Mouse (Mus musculus) CH12.LX (cell line): ENCODE data around the gene Itpr2.

Experiments
- BHLHE40 ChIP-seq: IDR thresholded peaks from 2 replicates; pipeline ENCODE4 v1.6.1; 2011; ENCODE audit warnings: mild to moderate bottlenecking, low read depth, low read length, improper control_type of control experiment
- CTCF ChIP-seq, 2 experiments: IDR thresholded peaks in 1 of 2; conservative IDR thresholded peaks in 1 of 2; 2 replicates each; pipeline ENCODE4 v1.5.1; 2011 to 2012; ENCODE audit warnings: low read depth in 2 of 2, low read length in 2 of 2, improper control_type of control experiment in 1 of 2, inconsistent platforms in 1 of 2, mild to moderate bottlenecking in 1 of 2, moderate library complexity in 1 of 2
- E2F4 ChIP-seq: IDR thresholded peaks from 2 replicates; pipeline ENCODE4 v1.6.1; 2011; ENCODE audit warnings: low read depth, low read length, improper control_type of control experiment; ENCODE audit not compliant: insufficient replicate concordance
- ETS1 ChIP-seq: conservative IDR thresholded peaks from 2 replicates; pipeline ENCODE4 v1.6.1; 2012; ENCODE audit warnings: low read depth, mild to moderate bottlenecking, inconsistent platforms, low read length, improper control_type of control experiment, moderate library complexity
- GABPA ChIP-seq: IDR thresholded peaks from 2 replicates; pipeline ENCODE4 v1.6.1; 2012; ENCODE audit warnings: low read depth, low read length, improper control_type of control experiment, inconsistent platforms; ENCODE audit not compliant: insufficient replicate concordance
- HCFC1 ChIP-seq: IDR thresholded peaks from 2 replicates; pipeline ENCODE4 v1.6.1; 2012; ENCODE audit warnings: low read depth, mild to moderate bottlenecking, inconsistent platforms, low read length, improper control_type of control experiment
- IRF4 ChIP-seq: IDR thresholded peaks from 2 replicates; pipeline ENCODE4 v1.6.1; 2014; ENCODE audit warnings: low read depth, mild to moderate bottlenecking, inconsistent platforms, low read length, improper control_type of control experiment
- JUND ChIP-seq: conservative IDR thresholded peaks from 2 replicates; pipeline ENCODE4 v1.6.1; 2011; ENCODE audit warnings: low read depth, low read length, improper control_type of control experiment
- KAT2A ChIP-seq: IDR thresholded peaks from 2 replicates; pipeline ENCODE4 v1.6.1; 2012; ENCODE audit warnings: low read length, improper control_type of control experiment, inconsistent platforms; ENCODE audit not compliant: insufficient replicate concordance
- MAZ ChIP-seq: IDR thresholded peaks from 2 replicates; pipeline ENCODE4 v1.6.1; 2012; ENCODE audit warnings: low read depth, mild to moderate bottlenecking, inconsistent platforms, low read length, improper control_type of control experiment, moderate library complexity
- POLR2A ChIP-seq: IDR thresholded peaks from 2 replicates; pipeline ENCODE4 v1.6.1; 2011; ENCODE audit warnings: low read depth, mild to moderate bottlenecking, improper control_type of control experiment, low read length
- TCF12 ChIP-seq: IDR thresholded peaks from 2 replicates; pipeline ENCODE4 v1.6.1; 2014; ENCODE audit warnings: low read depth, mild to moderate bottlenecking, inconsistent platforms, low read length, improper control_type of control experiment
- ZC3H11A ChIP-seq: IDR thresholded peaks from 2 replicates; pipeline ENCODE4 v1.6.1; 2012; ENCODE audit warnings: low read depth, mild to moderate bottlenecking, inconsistent platforms, low read length, improper control_type of control experiment

- no peak for TF ChIP-seq POLR2A
- TF ChIP-seq CTCF (conservative IDR thresholded peaks at IDR 0.05 in 1 of 2, IDR thresholded peaks at IDR 0.05 in 1 of 2; ENCODE audit: low read depth in 2 of 2, low read length in 2 of 2), result no peak
- no peak for TF ChIP-seq ZC3H11A
- no peak for TF ChIP-seq TCF12
- no peak for TF ChIP-seq MAZ
- TF ChIP-seq GABPA, result no peak
- TF ChIP-seq KAT2A, result no peak
- no peak for TF ChIP-seq IRF4
- TF ChIP-seq E2F4, result no peak
- no peak for TF ChIP-seq ETS1
- no peak for TF ChIP-seq JUND
- no peak for TF ChIP-seq HCFC1
- TF ChIP-seq BHLHE40, result no peak
Measured at GRCm38 (mm10) chr6:146129066-146129465, 373.0 kb downstream of the Itpr2 start.
